Mouse (Mus musculus) left cerebral cortex, postnatal 4 days (tissue): ENCODE results near the gene Plp2. TPM values are rescaled to one million over a fixed set of nuclear protein-coding genes. Genes with fewer than 3 reads are reported as not detected.

ENCODE experiments used
- DNase-seq: peaks from one replicate; pipeline ENCODE4 v3.0.0-alpha.2; 2022
- intact Hi-C: fragments of 180-260 bp; cut with DNase I; formaldehyde crosslinking; loops from one replicate; pipeline ENCODE4 v1.15.1; 2025
- total RNA-seq, 2 experiments: library from RNA; stranded (reverse); gene quantifications; 2 replicates each; pipeline ENCODE4 v1.2.3; 2021

The Plp2 gene
- total RNA-seq, 2 experiments from 2014 or later, result 19.3 to 26.5 TPM

DNA sequence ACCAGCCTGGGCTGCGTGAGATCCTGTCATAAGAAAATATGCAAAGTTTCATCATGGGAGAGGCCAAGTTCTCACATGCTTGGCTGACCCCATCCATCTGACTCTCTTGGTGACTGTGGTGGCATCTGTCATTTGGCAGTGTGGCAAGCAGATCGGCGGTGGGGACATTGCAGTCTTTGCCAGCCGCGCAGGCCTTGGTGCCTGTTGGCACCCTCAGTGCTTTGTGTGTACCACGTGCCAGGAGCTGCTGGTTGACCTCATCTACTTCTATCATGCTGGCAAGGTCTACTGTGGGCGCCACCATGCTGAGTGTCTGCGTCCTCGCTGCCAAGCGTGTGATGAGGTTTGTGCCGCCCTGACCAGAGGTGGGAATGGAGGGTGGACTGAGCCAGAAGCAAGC is 6.4 kb downstream of the Plp2 start:
- intact Hi-C loops, result no loop called here
- DNase-seq, result peak; percentile 88

DNA sequence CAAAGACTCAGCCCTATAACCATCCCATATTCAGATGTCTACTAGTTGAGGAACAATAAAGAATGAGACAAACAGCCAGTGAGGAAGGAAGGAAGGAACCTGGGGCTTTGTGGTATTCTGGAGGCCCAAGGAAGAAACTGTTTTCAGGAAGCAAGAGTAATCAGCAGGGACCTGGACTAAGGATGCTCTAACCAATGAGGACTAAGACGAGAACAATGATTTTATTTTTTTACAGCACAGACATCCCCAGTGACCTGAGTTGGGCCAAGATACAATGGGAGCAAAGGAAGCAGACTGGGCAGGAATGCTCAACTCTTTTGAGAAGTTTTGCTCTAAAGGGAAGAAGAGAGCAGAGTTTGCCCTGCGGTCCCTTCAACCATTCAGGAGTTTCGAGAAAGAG is 8.3 kb downstream of the Plp2 start:
- intact Hi-C loops, result no loop called here
- no peak for DNase-seq

DNA sequence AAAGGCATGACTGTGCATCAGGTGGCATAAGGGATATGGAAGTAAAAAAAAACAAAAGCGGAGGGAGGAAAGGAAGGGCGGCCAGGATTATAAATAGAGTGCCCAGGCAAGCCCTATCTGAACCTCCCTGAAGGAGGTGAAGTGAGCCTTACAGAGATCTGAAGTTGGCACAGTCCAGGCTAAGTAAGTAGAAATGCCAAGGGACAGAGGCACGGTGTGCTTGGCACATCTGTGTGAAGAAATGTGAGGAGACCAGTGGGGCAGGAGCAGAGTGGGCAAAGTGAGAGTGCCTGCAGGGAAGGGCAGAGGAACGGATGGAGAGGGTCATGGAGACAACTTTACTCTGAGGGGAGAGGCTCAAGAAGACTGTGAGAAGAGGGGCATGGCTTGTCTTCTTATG is 10.1 kb downstream of the Plp2 start:
- intact Hi-C loops, result no loop called here
- no peak for DNase-seq

DNA sequence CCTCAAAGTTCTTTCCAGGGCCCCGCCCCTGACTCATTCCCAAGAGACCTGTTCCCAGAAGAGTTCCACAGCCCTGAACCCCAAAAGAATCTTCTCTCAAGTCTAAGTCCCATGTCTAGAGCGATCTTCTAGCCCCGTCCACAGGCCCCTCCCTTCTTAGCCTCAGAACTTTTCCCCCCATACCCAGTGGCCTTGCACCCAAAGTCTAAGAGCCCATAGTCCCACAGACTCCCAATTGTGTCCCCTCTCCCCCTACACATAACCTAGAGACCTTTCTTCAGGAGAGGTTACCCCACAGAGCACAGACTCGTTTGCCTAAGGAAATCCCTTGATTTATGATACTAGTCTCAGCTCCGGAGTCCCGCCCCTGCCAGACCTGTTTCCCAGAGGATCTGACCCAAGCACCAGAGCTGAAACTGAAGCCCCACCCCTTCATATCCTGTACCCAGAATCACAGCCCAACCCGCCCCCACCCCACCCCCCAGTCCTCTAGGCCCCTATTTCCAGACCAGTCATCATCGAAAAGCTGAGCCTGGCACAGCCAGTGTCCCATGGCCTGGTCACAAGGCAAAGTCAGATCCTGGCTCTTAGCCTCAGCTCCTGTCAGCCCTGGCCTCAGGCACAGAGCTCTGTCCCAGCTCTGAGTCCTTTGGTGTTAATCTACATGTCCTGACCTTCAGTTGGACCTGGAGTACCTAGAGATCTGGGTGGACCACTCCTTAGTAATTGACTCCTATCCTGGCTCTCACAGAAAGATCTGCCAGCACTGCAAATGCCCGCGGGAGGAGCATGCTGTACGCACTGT is 12.2 kb downstream of the Plp2 start:
- DNase-seq, result no peak
- intact Hi-C loops, result no loop called here

DNA sequence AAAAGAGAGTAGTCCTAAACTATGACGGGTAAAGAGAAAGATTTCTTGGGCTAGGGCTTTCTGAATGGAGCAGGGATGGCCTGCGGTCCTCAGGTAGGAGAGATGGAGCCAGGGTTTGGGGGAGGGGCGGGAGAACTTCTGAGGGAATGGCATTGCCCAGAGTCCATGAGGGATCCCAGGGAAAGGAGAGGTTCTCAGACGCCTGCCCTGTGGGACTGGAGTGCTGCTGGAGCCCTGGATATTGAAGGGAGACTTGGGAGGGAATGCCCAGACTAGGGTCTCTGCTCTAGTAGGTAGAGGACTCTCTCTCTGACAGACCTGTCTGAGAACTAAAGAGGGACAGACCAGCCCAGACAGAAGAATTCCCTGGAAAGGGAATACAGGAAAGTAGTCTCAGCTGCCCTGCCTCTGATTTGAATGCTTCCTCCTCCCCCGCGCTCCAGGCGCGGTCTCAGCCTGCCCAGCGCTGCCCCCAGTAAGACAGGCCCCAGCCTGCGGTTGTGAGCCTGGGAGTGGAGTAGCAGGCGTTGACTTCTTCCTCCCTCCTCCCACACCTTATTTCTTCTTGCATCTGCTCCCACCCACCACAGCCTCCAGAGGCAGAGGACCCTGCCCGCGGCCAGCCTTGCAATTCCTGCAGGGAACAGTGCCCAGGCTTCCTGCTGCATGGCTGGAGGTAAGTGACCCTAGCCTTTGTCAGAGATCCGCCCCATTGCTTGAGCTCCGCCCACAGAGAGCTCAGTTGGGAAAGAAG is 13.0 kb downstream of the Plp2 start:
- intact Hi-C loops, result no loop called here
- DNase-seq, result no peak

DNA sequence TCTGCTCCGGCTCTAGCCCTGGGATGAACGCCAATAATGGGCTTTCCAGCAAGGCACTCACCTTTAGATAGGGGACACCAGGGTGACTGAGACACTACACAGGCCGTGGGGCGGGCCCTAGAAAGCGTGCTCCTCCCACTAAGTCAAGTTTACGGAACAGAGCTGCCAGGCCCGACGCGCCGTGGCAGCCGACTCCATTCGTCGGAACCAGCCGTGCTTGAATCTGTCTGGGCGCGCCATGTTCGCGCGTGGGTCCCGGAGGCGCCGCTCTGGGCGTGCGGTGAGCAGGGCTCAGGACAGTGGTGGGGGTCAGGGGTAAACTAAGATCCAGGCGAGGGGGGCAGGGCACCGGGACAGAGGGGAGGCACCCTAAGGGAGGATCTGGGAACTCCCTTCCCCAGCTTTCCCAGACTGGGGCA is 14.0 kb downstream of the Plp2 start, which contains the start of gene Prickle3:
Prickle3 (plus strand) TSS at position 40 of the 419 bp plus-strand sequence.
- peak; percentile 43 for DNase-seq
- intact Hi-C loops, result no loop called here

DNA sequence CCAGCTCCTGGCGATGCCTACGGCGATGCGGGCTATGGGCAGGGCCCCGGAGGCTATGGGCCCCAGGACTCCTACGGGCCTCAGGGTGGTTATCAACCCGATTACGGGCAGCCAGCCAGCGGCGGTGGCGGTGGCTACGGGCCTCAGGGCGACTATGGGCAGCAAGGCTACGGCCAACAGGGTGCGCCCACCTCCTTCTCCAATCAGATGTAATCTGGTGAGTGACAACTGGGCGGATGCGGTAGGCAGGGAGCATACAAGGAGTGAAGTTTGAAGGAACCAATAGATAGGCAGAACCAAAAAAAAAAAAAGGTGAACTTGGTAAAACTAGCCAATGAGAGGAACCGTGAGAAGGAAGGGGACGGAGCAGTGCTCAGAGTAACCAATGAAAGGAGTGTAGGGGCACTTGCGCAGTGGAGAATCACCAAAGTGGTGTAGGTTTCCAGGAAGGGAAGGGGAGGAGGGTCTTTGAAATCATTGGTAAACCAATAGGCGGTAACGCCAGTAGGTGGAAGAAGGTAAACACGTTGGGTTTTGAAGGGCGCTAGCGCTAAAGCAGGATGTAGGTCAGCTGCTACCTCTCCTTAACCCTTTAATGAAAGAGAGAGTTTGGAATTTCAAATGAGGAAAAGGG is 22.4 kb downstream of the Plp2 start:
- DNase-seq, result peak; percentile 79
- intact Hi-C loops, result loop anchor here (10.0 kb wide), 2 partner anchors 174 to 224 kb away; no protein-coding TSS in a partner anchor

DNA sequence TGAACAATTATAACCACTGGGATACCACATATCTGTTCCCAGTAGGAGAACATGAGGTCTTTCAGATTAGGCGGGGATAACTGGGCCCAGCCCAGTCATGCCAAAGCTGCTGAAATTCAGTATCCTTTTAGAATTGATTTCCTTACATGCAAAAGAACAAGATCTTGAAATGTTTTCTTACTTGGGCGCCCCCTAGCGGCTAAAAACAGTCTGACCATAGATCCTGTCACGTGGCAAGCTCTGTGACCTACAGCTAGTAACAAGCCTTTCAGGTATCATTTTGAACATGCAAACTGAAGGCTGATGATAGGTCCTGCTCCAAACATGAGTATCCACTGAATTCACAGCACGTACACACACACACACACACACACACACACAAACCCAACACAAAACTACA is 25.8 kb downstream of the Plp2 start:
- DNase-seq, result peak; percentile 82
- intact Hi-C loops, result loop anchor here (10.0 kb wide), 2 partner anchors 171 to 221 kb away; no protein-coding TSS in a partner anchor

DNA sequence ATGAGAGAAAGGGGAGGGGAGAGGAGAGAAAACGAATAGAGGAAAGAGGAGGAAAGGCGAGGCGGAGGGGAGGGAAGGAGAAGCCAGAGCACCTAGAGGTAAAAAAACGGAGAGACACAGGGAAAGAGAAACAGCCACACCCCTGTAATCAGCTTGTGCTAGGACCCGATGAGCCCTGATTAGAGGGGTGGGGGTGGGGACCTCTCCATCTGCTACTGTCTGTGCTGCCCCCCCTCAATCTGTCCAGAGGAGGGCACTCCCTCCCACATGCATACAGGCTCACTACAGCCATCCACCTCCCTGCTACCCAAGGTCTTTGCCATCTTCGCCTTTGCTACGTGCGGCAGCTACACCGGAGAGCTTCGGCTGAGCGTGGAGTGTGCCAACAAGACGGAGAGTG is 30.4 kb downstream of the Plp2 start:
- peak; percentile 33 for DNase-seq
- intact Hi-C loops, result loop anchor here (10.0 kb wide), 2 partner anchors 166 to 216 kb away; no protein-coding TSS in a partner anchor

DNA sequence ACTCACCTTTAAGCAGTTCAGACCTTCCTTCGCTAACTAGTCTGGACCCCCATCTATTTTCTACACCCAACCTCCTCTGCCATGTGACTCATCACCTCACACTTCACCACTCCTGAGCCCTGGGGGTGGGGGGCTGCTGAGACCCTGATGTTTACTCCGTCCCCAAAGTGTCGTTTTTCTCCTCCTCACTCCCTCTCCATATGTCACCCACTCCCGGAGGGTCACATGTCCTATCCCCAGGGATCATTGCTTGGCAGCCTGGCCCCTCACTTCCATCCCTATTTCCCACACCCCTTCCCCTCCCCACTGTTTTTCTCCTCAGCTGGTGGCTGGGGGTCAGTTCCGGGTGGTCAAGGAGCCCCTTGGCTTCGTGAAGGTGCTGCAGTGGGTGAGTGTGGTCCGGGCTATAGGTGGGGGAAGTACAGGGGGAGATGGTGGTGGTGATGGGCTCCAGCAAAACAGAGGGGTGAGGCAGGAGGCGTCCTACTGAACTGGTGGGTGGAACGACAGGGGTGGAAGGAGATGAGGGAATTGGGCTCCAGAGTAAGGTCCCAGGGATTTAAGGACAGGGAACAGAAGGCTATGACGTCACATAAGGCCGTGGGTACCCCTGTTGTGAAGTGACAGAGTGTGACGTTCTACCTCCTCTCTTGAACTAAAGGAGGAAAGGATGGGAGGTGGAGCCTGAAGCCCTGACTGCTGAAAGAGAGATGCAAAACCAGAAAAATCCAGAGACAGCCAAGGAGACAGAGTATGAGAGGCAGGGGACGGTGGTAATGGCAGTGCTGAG is 31.5 kb downstream of the Plp2 start:
- peak; percentile 47 for DNase-seq
- intact Hi-C loops, result loop anchor here (10.0 kb wide), 2 partner anchors 165 to 215 kb away; no protein-coding TSS in a partner anchor

DNA sequence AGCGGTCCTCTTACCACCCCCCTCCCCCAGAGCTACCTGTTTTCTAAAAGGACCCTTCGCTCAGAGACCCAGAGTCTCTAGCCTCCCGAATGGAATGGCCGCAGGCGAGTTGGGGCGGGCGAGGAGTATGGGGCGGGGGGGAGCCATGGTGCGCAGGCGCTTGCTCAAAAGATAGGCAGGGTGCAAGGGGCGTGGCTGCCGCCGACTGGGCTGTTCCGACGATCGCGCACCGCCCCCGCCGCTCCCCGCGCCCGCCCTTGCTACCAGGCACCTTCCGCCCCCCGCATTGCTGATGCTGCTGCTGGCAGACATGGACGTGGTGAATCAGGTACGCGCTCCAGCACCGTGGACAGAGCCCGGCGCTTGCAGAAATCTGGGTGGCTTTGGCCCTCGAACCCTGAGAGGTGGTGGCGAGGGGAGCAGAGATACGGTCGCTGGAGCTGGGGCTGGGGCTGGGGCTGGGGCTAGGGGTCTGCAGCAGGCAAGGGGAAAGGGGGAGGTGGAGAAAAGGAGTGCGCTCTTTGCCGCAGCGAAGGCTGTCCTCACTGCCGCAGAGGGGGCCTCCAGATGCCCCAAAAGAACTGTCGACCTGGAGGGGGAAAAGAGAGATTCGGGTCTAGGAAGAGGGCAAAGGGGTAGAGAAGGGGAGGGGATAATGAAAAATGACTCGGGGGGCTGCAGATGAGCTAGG is 32.6 kb downstream of the Plp2 start, which contains the start of gene Syp:
Syp (plus strand) TSS at position 71 of the 691 bp plus-strand sequence.
- peak; percentile 90 for DNase-seq
- intact Hi-C loops, result no loop called here

DNA sequence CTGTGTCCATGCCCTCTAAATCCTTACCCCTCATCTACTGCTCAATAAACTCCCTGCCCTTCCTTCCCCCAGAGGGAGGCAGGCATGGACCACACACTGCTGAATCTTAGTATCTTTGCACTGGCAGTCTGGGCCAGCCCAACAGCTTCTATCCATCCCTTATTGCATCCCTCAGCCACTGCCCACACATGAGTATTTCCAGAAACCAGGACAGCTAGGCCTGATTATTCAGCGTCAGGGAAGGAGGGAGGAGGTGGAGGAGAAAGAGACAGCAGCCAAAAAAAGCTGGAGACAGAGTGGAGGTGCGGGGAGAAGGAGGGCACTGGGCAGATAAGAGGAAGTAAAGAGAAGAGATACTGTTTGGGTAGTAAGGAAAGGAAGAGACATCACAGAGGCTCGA is 36.1 kb downstream of the Plp2 start:
- no peak for DNase-seq
- intact Hi-C loops, result no loop called here

DNA sequence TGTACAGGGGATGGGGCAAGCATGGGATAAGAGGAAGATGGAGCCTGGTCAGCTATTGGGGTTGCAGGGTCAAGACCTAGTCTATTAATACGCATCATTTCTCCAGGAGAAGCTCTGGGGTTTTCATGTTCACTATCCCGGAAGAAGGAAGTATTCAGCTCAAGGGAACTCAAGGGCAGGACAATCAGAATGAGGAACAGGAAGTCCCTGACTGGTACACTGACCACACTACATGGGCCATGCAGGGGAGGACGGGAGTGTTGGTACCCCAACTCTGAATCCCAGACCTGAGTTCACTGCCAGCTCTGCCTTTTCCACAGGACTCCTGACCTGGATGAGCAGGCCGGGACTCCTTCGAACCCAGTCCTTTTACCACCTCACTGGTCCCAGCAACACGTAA is 38.6 kb downstream of the Plp2 start:
- no peak for DNase-seq
- intact Hi-C loops, result no loop called here

Other genes starting within 250 kb of the Plp2 start
- gene Foxp3, start 97.7 kb downstream of the Plp2 start, total RNA-seq, result under 1 TPM in 1 of 2 experiments, not detected in 1; 0.26 TPM
- 10 to 100 TPM in 1 of 2 experiments, 1 to 10 TPM in 1; 9.2 to 10.0 TPM for gene Ppp1r3f, start 97.1 kb downstream of the Plp2 start, total RNA-seq
- gene Ccdc22, start 65.9 kb downstream of the Plp2 start, total RNA-seq, result 10 to 100 TPM; 24.8 to 26.3 TPM
- gene Cacna1f, start 64.3 kb downstream of the Plp2 start, total RNA-seq, result under 1 TPM in 1 of 2 experiments, not detected in 1; 0.22 TPM
- gene Syp, start 32.9 kb downstream of the Plp2 start, total RNA-seq, result 100 to 1,000 TPM; 573 to 717 TPM
- 1 to 10 TPM; 1.4 to 1.9 TPM for gene Prickle3, start 14.1 kb downstream of the Plp2 start, total RNA-seq
- under 1 TPM; 0.22 to 0.38 TPM for gene Magix, start 9.9 kb upstream of the Plp2 start, total RNA-seq
- 10 to 100 TPM; 39.0 to 42.0 TPM for gene Gpkow, start 25.7 kb upstream of the Plp2 start, total RNA-seq
- 10 to 100 TPM; 32.0 to 34.9 TPM for gene Wdr45, start 42.9 kb upstream of the Plp2 start, total RNA-seq
- gene Gm45208, start 50.9 kb upstream of the Plp2 start, total RNA-seq, result under 1 TPM in 1 of 2 experiments, not detected in 1; 0.60 TPM
- gene Praf2, start 57.0 kb upstream of the Plp2 start, total RNA-seq, result 10 to 100 TPM; 70.0 to 84.0 TPM
- 10 to 100 TPM; 56.2 to 65.4 TPM for gene Ccdc120, start 79.5 kb upstream of the Plp2 start, total RNA-seq
- 10 to 100 TPM; 24.0 to 29.0 TPM for gene Tfe3, start 91.2 kb upstream of the Plp2 start, total RNA-seq
- 10 to 100 TPM; 79.8 to 81.2 TPM for gene Gripap1, start 118.4 kb upstream of the Plp2 start, total RNA-seq
- gene Kcnd1, start 150.9 kb upstream of the Plp2 start, total RNA-seq, result 10 to 100 TPM; 10.9 to 12.9 TPM
- gene Otud5, start 170.0 kb upstream of the Plp2 start, total RNA-seq, result 10 to 100 TPM; 63.8 to 69.8 TPM
- 10 to 100 TPM; 25.4 to 27.2 TPM for gene Pim2, start 206.9 kb upstream of the Plp2 start, total RNA-seq
- gene Slc35a2, start 212.6 kb upstream of the Plp2 start, total RNA-seq, result 10 to 100 TPM; 40.5 to 41.7 TPM
- 10 to 100 TPM; 92.7 to 98.2 TPM for gene Pqbp1, start 227.9 kb upstream of the Plp2 start, total RNA-seq
- 10 to 100 TPM; 46.6 to 54.4 TPM for gene Timm17b, start 228.0 kb upstream of the Plp2 start, total RNA-seq
- gene Gm10491, start 236.4 kb upstream of the Plp2 start, total RNA-seq, result not detected
- gene Gm10490, start 238.2 kb upstream of the Plp2 start, total RNA-seq, result not detected
- 100 to 1,000 TPM; 188 to 204 TPM for gene Pcsk1n, start 248.4 kb upstream of the Plp2 start, total RNA-seq